Mouse (Mus musculus) MEL (cell line): ENCODE measurements around the gene Bcap29. TPM values are rescaled to one million over a fixed set of nuclear protein-coding genes. Genes with fewer than 3 reads are reported as not detected.
A peak's percentile ranks its signal among the peaks of the same experiment; 100 is the strongest.

Experiments
- DNase-seq: peaks from one replicate; pipeline ENCODE4 v3.0.0; 2011; ENCODE audit warnings: low read depth, low spot score
- H3K27ac ChIP-seq: 2 replicates; pipeline ENCODE4 v1.5.1; 2012; ENCODE audit warnings: low read depth, mild to moderate bottlenecking, control low read depth, low read length, moderate library complexity; ENCODE audit not compliant: control insufficient read depth
- H3K27me3 ChIP-seq, 2 experiments: fragments of 150-350 bp in 1 of 2; sonication (generic) in 1 of 2; 2 replicates each; pipeline ENCODE4 v1.6.1; 2012; ENCODE audit warnings: low read length in 2 of 2, mild to moderate bottlenecking in 2 of 2, improper control_type of control experiment in 1 of 2, moderate library complexity in 1 of 2; ENCODE audit not compliant: insufficient read depth in 2 of 2, control insufficient read depth in 1 of 2
- H3K36me3 ChIP-seq, 2 experiments: 2 replicates each; pipeline ENCODE4 v1.6.1; 2012 to 2014; ENCODE audit warnings: low read length in 2 of 2, improper control_type of control experiment in 1 of 2, inconsistent platforms in 1 of 2, mild to moderate bottlenecking in 1 of 2; ENCODE audit not compliant: insufficient read depth in 2 of 2, control insufficient read depth in 1 of 2
- H3K4me1 ChIP-seq, 2 experiments: fragments of 150-350 bp in 1 of 2; sonication (generic) in 1 of 2; 2 replicates each; pipeline ENCODE4 v1.6.1; 2012; ENCODE audit warnings: low read length in 2 of 2, improper control_type of control experiment in 1 of 2, mild to moderate bottlenecking in 1 of 2; ENCODE audit not compliant: insufficient read depth in 2 of 2, control insufficient read depth in 1 of 2
- H3K4me3 ChIP-seq, 2 experiments: fragments of 150-350 bp in 1 of 2; sonication (generic) in 1 of 2; 2 replicates each; pipeline ENCODE4 v1.5.1; 2012; ENCODE audit warnings: low read depth in 2 of 2, low read length in 2 of 2, mild to moderate bottlenecking in 2 of 2, moderate library complexity in 2 of 2, control low read depth in 1 of 2, improper control_type of control experiment in 1 of 2; ENCODE audit not compliant: control insufficient read depth in 1 of 2, insufficient read depth in 1 of 2
- H3K79me2 ChIP-seq: 2 replicates; pipeline ENCODE4 v1.6.1; 2012; ENCODE audit warnings: mild to moderate bottlenecking, low read length, moderate library complexity; ENCODE audit not compliant: control insufficient read depth, poor library complexity, insufficient read depth
- H3K9ac ChIP-seq: 2 replicates; pipeline ENCODE4 v1.6.1; 2012; ENCODE audit warnings: low read depth, mild to moderate bottlenecking, control low read depth, low read length, moderate library complexity; ENCODE audit not compliant: control insufficient read depth, poor library complexity, severe bottlenecking
- H3K9me3 ChIP-seq: fragments of 150-350 bp; sonication (generic); replicated peaks from 2 replicates; pipeline ENCODE4 v1.6.1; 2012; ENCODE audit warnings: mild to moderate bottlenecking, low read length, improper control_type of control experiment, moderate library complexity; ENCODE audit not compliant: insufficient read depth
- CHD2 ChIP-seq: IDR thresholded peaks from 2 replicates; pipeline ENCODE4 v1.6.1; 2011; ENCODE audit warnings: low read length, improper control_type of control experiment
- E2F4 ChIP-seq: IDR thresholded peaks from 2 replicates; pipeline ENCODE4 v1.6.1; 2011; ENCODE audit warnings: low read depth, low read length, improper control_type of control experiment, borderline replicate concordance
- ELF1 ChIP-seq: IDR thresholded peaks from 2 replicates; pipeline ENCODE4 v1.6.1; 2014; ENCODE audit warnings: low read depth, mild to moderate bottlenecking, inconsistent platforms, low read length, improper control_type of control experiment, moderate library complexity
- EP300 ChIP-seq, 2 experiments: IDR thresholded peaks; 2 replicates each; pipeline ENCODE4 v1.6.1; 2011; ENCODE audit warnings: improper control_type of control experiment in 2 of 2, low read length in 2 of 2, low read depth in 1 of 2, mild to moderate bottlenecking in 1 of 2
- ETS1 ChIP-seq: IDR thresholded peaks from 2 replicates; pipeline ENCODE4 v1.6.1; 2012; ENCODE audit warnings: low read depth, mild to moderate bottlenecking, inconsistent platforms, low read length, improper control_type of control experiment, moderate library complexity
- GATA1 ChIP-seq: IDR thresholded peaks from 2 replicates; pipeline ENCODE4 v1.6.1; 2011; ENCODE audit warnings: low read depth, low read length, improper control_type of control experiment
- JUND ChIP-seq: IDR thresholded peaks from 2 replicates; pipeline ENCODE4 v1.6.1; 2011; ENCODE audit warnings: low read depth, mild to moderate bottlenecking, improper control_type of control experiment, low read length
- MAFK ChIP-seq: IDR thresholded peaks from 2 replicates; pipeline ENCODE4 v1.6.1; 2011; ENCODE audit warnings: low read depth, mild to moderate bottlenecking, low read length, improper control_type of control experiment, borderline replicate concordance
- MYC ChIP-seq: IDR thresholded peaks from 2 replicates; pipeline ENCODE4 v1.6.1; 2011; ENCODE audit warnings: low read depth, mild to moderate bottlenecking, low read length, improper control_type of control experiment, moderate library complexity
- NELFE ChIP-seq: IDR thresholded peaks from 2 replicates; pipeline ENCODE4 v1.6.1; 2011; ENCODE audit warnings: low read depth, low read length, improper control_type of control experiment
- NRF1 ChIP-seq: IDR thresholded peaks from 2 replicates; pipeline ENCODE4 v1.6.1; 2014; ENCODE audit warnings: low read depth, mild to moderate bottlenecking, inconsistent platforms, low read length, improper control_type of control experiment, moderate library complexity; ENCODE audit not compliant: poor library complexity, insufficient read depth, severe bottlenecking
- POLR2A ChIP-seq, 2 experiments: IDR thresholded peaks; 2 replicates each; pipeline ENCODE4 v1.6.1; 2011 to 2012; ENCODE audit warnings: low read length in 2 of 2, mild to moderate bottlenecking in 2 of 2, control low read depth in 1 of 2, improper control_type of control experiment in 1 of 2, low read depth in 1 of 2, moderate library complexity in 1 of 2; ENCODE audit not compliant: control insufficient read depth in 1 of 2, insufficient read depth in 1 of 2, poor library complexity in 1 of 2
- POLR2AphosphoS2 ChIP-seq: IDR thresholded peaks from 2 replicates; pipeline ENCODE4 v1.6.1; 2011; ENCODE audit warnings: low read length, improper control_type of control experiment
- RAD21 ChIP-seq: IDR thresholded peaks from 2 replicates; pipeline ENCODE4 v1.6.1; 2011; ENCODE audit warnings: mild to moderate bottlenecking, low read depth, low read length, improper control_type of control experiment
- RCOR1 ChIP-seq: IDR thresholded peaks from 2 replicates; pipeline ENCODE4 v1.6.1; 2012; ENCODE audit warnings: low read depth, mild to moderate bottlenecking, inconsistent platforms, low read length, improper control_type of control experiment
- SIN3A ChIP-seq: IDR thresholded peaks from 2 replicates; pipeline ENCODE4 v1.6.1; 2012; ENCODE audit warnings: low read length, improper control_type of control experiment, inconsistent platforms
- TAL1 ChIP-seq: IDR thresholded peaks from 2 replicates; pipeline ENCODE4 v1.6.1; 2012; ENCODE audit warnings: mild to moderate bottlenecking, inconsistent platforms, low read length, moderate library complexity, mixed read lengths
- TBP ChIP-seq: IDR thresholded peaks from 2 replicates; pipeline ENCODE4 v1.8.0; 2011; ENCODE audit warnings: low read depth, low read length, improper control_type of control experiment
- TCF12 ChIP-seq: IDR thresholded peaks from 2 replicates; pipeline ENCODE4 v1.6.1; 2014; ENCODE audit warnings: low read depth, mild to moderate bottlenecking, inconsistent platforms, low read length, improper control_type of control experiment, moderate library complexity
- UBTF ChIP-seq: IDR thresholded peaks from 2 replicates; pipeline ENCODE4 v1.6.1; 2012; ENCODE audit warnings: low read depth, mild to moderate bottlenecking, inconsistent platforms, low read length, improper control_type of control experiment, moderate library complexity, borderline replicate concordance; ENCODE audit not compliant: insufficient read depth
- USF1 ChIP-seq: IDR thresholded peaks from 2 replicates; pipeline ENCODE4 v1.6.1; 2014; ENCODE audit warnings: low read depth, mild to moderate bottlenecking, inconsistent platforms, low read length, improper control_type of control experiment, moderate library complexity
- USF2 ChIP-seq, 2 experiments: IDR thresholded peaks; 2 replicates each; pipeline ENCODE4 v1.6.1; 2011 to 2012; ENCODE audit warnings: improper control_type of control experiment in 2 of 2, low read length in 2 of 2, borderline replicate concordance in 1 of 2, inconsistent platforms in 1 of 2, low read depth in 1 of 2, mild to moderate bottlenecking in 1 of 2; ENCODE audit not compliant: insufficient read depth in 1 of 2
- ZC3H11A ChIP-seq: IDR thresholded peaks from 2 replicates; pipeline ENCODE4 v1.6.1; 2012; ENCODE audit warnings: low read depth, mild to moderate bottlenecking, inconsistent platforms, low read length, improper control_type of control experiment
- ZKSCAN1 ChIP-seq: IDR thresholded peaks from 2 replicates; pipeline ENCODE4 v1.6.1; 2012; ENCODE audit warnings: low read depth, mild to moderate bottlenecking, inconsistent platforms, low read length, improper control_type of control experiment, moderate library complexity
- ZNF384 ChIP-seq: IDR thresholded peaks from 2 replicates; pipeline ENCODE4 v1.6.1; 2012; ENCODE audit warnings: low read depth, mild to moderate bottlenecking, inconsistent platforms, low read length, improper control_type of control experiment
- polyA plus RNA-seq, 2 experiments: library from polyadenylated mRNA; stranded (reverse) in 1 of 2; unstranded in 1 of 2; fragments of >175 nt in 1 of 2; fragments of >200 nt in 1 of 2; gene quantifications; 2 replicates each; pipeline versions ENCODE4 v1.2.1 to v1.2.4; 2012; ENCODE audit warnings: low replicate concordance in 2 of 2, low read depth in 1 of 2; ENCODE audit not compliant: insufficient read length in 2 of 2, insufficient read depth in 1 of 2, missing spikeins in 1 of 2
- total RNA-seq: library from RNA; depleted of rRNA; stranded (reverse); fragments of 300-350 nt; gene quantifications from 2 replicates; pipeline ENCODE4 v1.2.3, GENCODE M21; 2012

The Bcap29 gene
- total and polyA plus RNA-seq, 3 experiments, result 34.0 to 63.4 TPM; not detected in 1

DNA sequence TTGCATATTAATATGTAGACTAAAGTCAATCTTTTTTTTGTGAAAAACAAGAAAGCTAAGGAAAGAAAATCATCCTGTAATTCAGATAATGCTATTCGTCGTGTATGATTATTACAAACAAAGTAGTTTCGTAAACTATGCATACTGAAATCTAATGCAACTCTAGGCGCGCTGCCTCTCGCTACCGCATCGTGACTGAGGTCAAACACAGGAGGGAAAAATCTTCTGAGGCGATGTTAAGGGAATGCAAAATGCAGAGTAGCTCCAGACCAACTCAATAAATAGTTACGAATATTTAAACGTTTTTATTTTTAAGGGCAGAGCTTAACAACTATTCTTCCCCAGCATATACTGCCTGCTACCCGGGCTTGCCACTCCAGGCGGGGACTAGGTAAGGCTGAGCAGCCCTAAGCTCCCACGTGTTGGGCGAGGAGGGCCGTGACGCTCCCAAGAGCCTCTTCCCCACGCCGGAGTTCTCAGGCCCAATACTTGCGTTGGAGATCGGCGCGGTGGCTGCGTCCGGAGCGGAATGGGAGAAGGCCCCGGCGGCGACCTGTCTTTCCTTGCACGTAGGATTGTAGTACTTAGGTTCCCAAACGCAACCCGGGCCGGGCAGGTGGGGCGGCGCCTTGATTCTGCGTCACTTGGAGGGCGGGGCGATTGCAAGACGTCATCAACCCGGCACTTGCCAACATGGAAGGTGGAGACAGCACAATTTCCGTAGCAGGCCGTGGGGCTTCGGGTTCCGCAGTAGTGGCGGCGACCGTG is 19.9 kb upstream of the Bcap29 start, which contains the start of the genes Dus4l and Cog5 (continued):
- TF ChIP-seq GATA1, result no peak
- no peak for TF ChIP-seq USF2 (IDR thresholded peaks at IDR 0.05; ENCODE audit: borderline replicate concordance in 1 of 2, insufficient read depth in 1 of 2, low read depth in 1 of 2, low read length in 2 of 2)
- TF ChIP-seq USF1, result no peak
- TF ChIP-seq POLR2A (IDR thresholded peaks at IDR 0.05; ENCODE audit: control insufficient read depth in 1 of 2, insufficient read depth in 1 of 2, low read depth in 1 of 2, low read length in 2 of 2, poor library complexity in 1 of 2), result peak; percentile 57 to 95
- TF ChIP-seq ZKSCAN1, result no peak
- peak; percentile 91 for TF ChIP-seq NELFE
- TF ChIP-seq ELF1, result peak; percentile 85
- no peak for TF ChIP-seq CHD2
- TF ChIP-seq MYC, result peak; percentile 91
- TF ChIP-seq TCF12, result peak; percentile 74
- no peak for TF ChIP-seq UBTF
- peak; percentile 86 for TF ChIP-seq POLR2AphosphoS2
- no peak for TF ChIP-seq TAL1
- TF ChIP-seq NRF1, result peak; percentile 44; the same call in 1 of the 2 replicates
- no peak for TF ChIP-seq EP300 (IDR thresholded peaks at IDR 0.05; ENCODE audit: low read depth in 1 of 2, low read length in 2 of 2)
- TF ChIP-seq ETS1, result peak; percentile 56
- no peak for TF ChIP-seq ZC3H11A
- TF ChIP-seq JUND, result no peak
- TF ChIP-seq RAD21, result no peak
- TF ChIP-seq E2F4, result no peak
- TF ChIP-seq RCOR1, result no peak
- TF ChIP-seq MAFK, result no peak
- no peak for TF ChIP-seq ZNF384
- TF ChIP-seq SIN3A, result peak; percentile 96; the same call in 1 of the 2 replicates

DNA sequence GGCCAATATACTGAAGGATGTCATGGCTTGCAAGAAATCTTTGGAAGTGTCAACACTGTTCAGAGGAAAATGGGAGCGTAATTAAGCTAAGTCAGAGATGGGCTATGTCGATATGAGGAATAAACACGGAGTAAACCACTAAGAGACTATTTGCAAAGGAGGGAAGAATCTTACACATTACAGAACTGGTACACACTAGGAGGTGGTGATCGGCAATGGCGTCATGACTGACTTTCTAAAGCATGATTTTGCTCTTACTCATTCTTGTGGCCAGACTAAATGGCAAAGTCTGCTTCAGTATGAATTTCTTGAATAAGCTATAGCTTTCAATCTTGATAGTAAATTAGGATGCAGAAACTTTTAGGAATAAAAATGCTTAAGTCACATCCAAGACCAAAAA is 19.2 kb upstream of the Bcap29 start:
- TF ChIP-seq TBP, result 0 out of 2 replicates have a peak, but pooled peaks have one; percentile 14
- TF ChIP-seq POLR2A (IDR thresholded peaks at IDR 0.05; ENCODE audit: control insufficient read depth in 1 of 2, insufficient read depth in 1 of 2, low read depth in 1 of 2, low read length in 2 of 2, poor library complexity in 1 of 2), result no peak
- Histone ChIP-seq H3K9me3 (no peaks in the 10 kb centered on the region), H3K36me3 (peaks cover 0 to 12% of the 10 kb centered on the region in 2 experiments; a peak in 3 of 4 replicates), H3K4me1 (peaks cover 2 to 3% of the 10 kb centered on the region in 2 experiments; a peak in 3 of 4 replicates), H3K27ac (peak overlapping the region; percentile 4; the same call in 1 of the 2 replicates), H3K79me2 (peaks cover 18% of the 10 kb centered on the region), H3K9ac (peak overlapping the region; percentile 98), H3K27me3 (no peaks in the 10 kb centered on the region), H3K4me3 (peak overlapping the region; percentile 47 to 85)
- DNase-seq, result peak; percentile 58
